Mouse (Mus musculus) olfactory bulb, adult 2 months (tissue): ENCODE measurements around the gene Dock2. TPM values are rescaled to one million over a fixed set of nuclear protein-coding genes. Genes with fewer than 3 reads are reported as not detected.

ENCODE experiments used
- H3K27ac ChIP-seq: fragments of 200-500 bp; 2 replicates; pipeline ENCODE4 v1.5.1; 2012; ENCODE audit warnings: low read depth, low read length; ENCODE audit not compliant: insufficient read depth
- H3K4me1 ChIP-seq: fragments of 200-500 bp; 2 replicates; pipeline ENCODE4 v1.6.1; 2012; ENCODE audit warnings: low read length; ENCODE audit not compliant: control insufficient read depth, insufficient read depth
- H3K4me3 ChIP-seq: fragments of 200-500 bp; 2 replicates; pipeline ENCODE4 v1.5.1; 2012; ENCODE audit warnings: mild to moderate bottlenecking, low read depth, low read length, moderate library complexity; ENCODE audit not compliant: insufficient read depth
- CTCF ChIP-seq: fragments of 200-500 bp; IDR thresholded peaks from 2 replicates; pipeline ENCODE4 v1.5.1; 2012; ENCODE audit warnings: low read depth, mild to moderate bottlenecking, low read length, moderate library complexity; ENCODE audit not compliant: insufficient read depth
- POLR2A ChIP-seq: fragments of 200-500 bp; IDR thresholded peaks from 2 replicates; pipeline ENCODE4 v1.6.1; 2012; ENCODE audit warnings: mild to moderate bottlenecking, low read depth, low read length, moderate library complexity; ENCODE audit not compliant: insufficient read depth
- WGBS: fragments of 180-500 bp; shearing (Covaris S2); methylation state at CpG from one replicate; pipeline ENCODE4 v1.1.7; 2018; 5-methylcytosine and 5-hydroxymethylcytosine counted together
- polyA plus RNA-seq: library from polyadenylated mRNA; stranded (reverse); fragments of >200 nt; gene quantifications from 2 replicates; pipeline ENCODE4 v1.2.4, GENCODE M21; 2012; ENCODE audit warnings: low replicate concordance; ENCODE audit not compliant: missing spikeins, insufficient read depth, insufficient read length

Gene Dock2
- polyA plus RNA-seq, 1 experiment = not detected

- H3K4me1 ChIP-seq = no peaks in the 10 kb centered on the region; the same call in 1 of the 2 replicates
- H3K4me3 ChIP-seq = no peak overlapping the region
- TF ChIP-seq CTCF (no peak), POLR2A (no peak)
- WGBS = 62% methylated on average over 1 of the region's 1 CpGs
- no peak overlapping the region for H3K27ac ChIP-seq
Measured at GRCm38 (mm10) chr11:34202769-34203168, 580.9 kb downstream of the Dock2 start.

- Histone ChIP-seq H3K4me3 (no peak overlapping the region), H3K27ac (no peak overlapping the region), H3K4me1 (no peaks in the 10 kb centered on the region)
- 94% methylated on average over 3 of the region's 3 CpGs for WGBS
- TF ChIP-seq CTCF (no peak), POLR2A (no peak)
Measured at GRCm38 (mm10) chr11:34195142-34195541, 588.5 kb downstream of the Dock2 start.

- no peak for TF ChIP-seq CTCF
- TF ChIP-seq POLR2A = no peak
- 71% methylated on average over 9 of the region's 9 CpGs for WGBS
- no peaks in the 10 kb centered on the region for H3K4me1 ChIP-seq
- no peak overlapping the region for H3K4me3 ChIP-seq
- H3K27ac ChIP-seq = no peak overlapping the region
Measured at GRCm38 (mm10) chr11:34194158-34194941, 589.3 kb downstream of the Dock2 start.

GRCm38 (mm10) chr11:34193658-34194057 is 590.0 kb downstream of the Dock2 start:
- no peak overlapping the region for H3K4me3 ChIP-seq
- no peak overlapping the region for H3K27ac ChIP-seq
- no peaks in the 10 kb centered on the region for H3K4me1 ChIP-seq
- TF ChIP-seq POLR2A (no peak), CTCF (no peak)
- WGBS = 78% methylated on average over 3 of the region's 3 CpGs

GRCm38 (mm10) chr11:34184266-34184665 is 599.4 kb downstream of the Dock2 start:
- H3K4me1 ChIP-seq = peaks cover 3% of the 10 kb centered on the region; the same call in 1 of the 2 replicates
- no peak overlapping the region for H3K27ac ChIP-seq
- 59% methylated on average over 2 of the region's 2 CpGs for WGBS
- no peak overlapping the region for H3K4me3 ChIP-seq
- TF ChIP-seq CTCF = no peak
- no peak for TF ChIP-seq POLR2A

- Histone ChIP-seq H3K4me1 (peaks cover 3% of the 10 kb centered on the region; the same call in 1 of the 2 replicates), H3K4me3 (no peak overlapping the region), H3K27ac (no peak overlapping the region)
- TF ChIP-seq POLR2A (no peak), CTCF (no peak)
- WGBS = 42% methylated on average over 8 of the region's 8 CpGs
Measured at GRCm38 (mm10) chr11:34181214-34182117, 602.2 kb downstream of the Dock2 start.

- WGBS = 89% methylated on average over 2 of the region's 2 CpGs
- H3K27ac ChIP-seq = no peak overlapping the region
- H3K4me1 ChIP-seq = peaks cover 3% of the 10 kb centered on the region; the same call in 1 of the 2 replicates
- TF ChIP-seq POLR2A (no peak), CTCF (no peak)
- no peak overlapping the region for H3K4me3 ChIP-seq
Measured at GRCm38 (mm10) chr11:34178752-34179151, 604.9 kb downstream of the Dock2 start.

Other genes starting within 250 kb of the Dock2 start
- not detected in 2 replicates for gene Spdl1, start 49.7 kb upstream of the Dock2 start, polyA plus RNA-seq